Mouse (Mus musculus) retina, embryonic 14.5 days (tissue): Measurements from ENCODE around the gene Adamts15.

Experiments
- DNase-seq: peaks from one replicate; pipeline ENCODE4 v3.0.0-alpha.2; 2015; ENCODE audit warnings: low spot score

Adamts15 gene

DNA sequence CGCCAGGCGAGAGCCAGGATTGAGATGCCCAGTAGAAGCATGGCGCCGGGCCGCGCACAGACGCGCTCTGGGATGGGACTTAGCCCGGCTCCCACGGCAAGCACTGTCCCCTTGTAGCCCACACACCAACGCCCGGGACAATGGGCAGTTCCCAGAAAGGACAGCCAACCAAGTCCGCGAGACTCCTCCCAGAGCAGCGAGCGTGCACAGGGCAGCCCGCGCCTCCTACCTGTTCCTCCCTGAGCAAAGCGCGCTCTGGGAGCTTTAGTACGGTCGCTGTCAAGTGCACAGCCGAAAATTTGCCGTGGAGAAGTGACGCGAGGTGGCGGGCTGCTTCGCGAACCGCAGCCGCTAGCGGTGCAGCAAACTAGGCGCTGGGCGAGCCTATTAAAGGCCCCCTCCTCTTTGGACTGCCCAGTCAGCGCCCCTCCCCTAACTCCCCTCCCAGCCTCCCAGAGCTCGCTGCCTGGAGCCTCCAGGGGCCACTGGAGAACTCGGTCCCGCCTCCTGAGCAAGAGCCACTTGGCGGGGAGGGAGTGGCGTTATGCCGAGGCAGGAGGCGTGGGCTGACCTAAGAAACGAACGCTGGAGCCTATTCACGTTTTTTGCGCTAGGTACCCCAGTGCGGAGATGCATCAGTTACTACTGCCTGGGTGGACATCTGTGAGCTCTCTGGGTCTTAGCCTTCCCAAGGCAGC lies at the start of gene Adamts15:
Gene Adamts15, minus strand, starts transcription at position 256 of the 698 bp plus-strand sequence.
- DNase-seq: peak; percentile 71

- DNase-seq: peak; percentile 8
These were observed 49.7 kb upstream of the Adamts15 start for GRCm38 (mm10) chr9:30971967-30972366.

DNA sequence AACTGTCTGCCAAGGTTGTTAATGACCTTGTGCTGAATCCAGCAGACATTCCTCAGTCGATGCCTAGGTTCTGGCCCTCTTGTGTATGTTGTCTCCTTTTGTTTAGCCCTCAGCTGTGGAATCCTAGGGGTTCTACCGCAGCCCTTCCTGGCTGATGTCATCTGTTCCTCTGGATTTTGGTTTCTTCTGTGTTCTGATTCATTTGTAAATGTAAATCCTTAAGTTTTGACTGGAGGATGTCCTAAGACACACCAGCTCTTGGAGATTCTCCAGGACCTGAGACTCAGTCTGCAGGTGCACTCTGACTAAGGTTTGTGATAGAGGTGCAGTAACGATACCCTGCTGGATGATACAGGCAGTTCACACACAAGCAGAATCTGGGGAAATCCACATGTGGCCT lies 47.7 kb upstream of the Adamts15 start:
- no peak for DNase-seq

GRCm38 (mm10) chr9:30968130-30968529 lies 45.9 kb upstream of the Adamts15 start:
- DNase-seq: no peak

DNA sequence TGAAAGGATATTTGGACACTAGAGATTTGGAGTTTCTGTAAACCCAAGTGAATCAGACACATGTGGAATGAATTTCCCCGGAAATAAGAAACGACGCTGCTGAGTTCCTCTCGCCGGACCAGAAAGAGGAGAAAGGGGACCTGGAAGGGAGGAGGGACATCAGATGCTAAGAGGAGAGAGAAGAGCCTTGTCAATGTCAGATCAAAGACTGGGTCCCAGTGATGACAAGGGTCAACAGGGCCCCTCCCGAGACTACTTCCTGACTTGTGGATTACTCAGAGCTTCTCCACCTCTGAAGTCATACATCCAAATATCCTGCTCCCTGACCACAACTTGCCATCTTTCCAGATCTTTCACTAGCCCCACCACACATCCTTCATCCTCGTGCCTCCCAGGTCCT lies 44.6 kb upstream of the Adamts15 start:
- no peak for DNase-seq

DNA sequence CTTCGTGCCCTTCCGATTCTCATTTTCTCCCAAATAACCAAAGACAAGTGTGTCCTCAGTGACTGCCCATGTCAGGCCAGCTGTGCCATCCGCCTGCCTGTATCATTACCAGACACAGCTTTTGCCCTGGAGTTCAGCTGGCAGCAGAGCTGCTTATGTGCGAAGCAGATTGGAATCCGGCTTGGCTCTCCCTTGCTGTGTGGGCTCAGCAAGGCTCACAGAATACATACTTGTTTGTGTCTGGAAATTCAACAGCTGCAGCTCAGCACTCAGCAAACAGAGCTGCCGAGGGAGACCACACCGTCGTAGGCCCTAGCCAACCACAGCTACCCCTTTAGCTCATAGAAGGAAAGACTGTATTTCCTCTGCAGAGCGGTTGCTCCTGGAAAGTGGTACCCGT lies 42.4 kb upstream of the Adamts15 start:
- DNase-seq: no peak

DNA sequence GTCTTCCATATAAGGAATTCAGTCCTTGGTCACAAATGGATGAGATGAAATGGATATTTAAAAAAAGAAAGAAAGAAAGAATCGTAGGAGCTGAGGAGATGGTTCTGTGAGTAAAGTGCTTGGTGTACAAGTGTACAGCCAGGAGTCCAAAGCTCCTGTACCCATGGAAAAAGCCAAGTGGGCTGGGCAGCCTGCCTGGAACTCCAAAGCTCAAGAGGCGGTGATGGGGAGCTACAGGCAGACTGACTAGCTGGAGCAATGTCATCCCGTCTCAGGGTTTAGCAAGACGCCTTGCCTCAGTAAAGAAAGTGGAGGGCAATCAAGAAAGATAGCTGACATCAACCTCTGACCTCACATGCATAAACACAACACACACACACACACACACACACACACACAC lies 41.5 kb upstream of the Adamts15 start:
- DNase-seq: no peak

- DNase-seq: no peak
These were observed 33.0 kb upstream of the Adamts15 start for GRCm38 (mm10) chr9:30955246-30955645.

- DNase-seq: peak; percentile 33
These were observed 31.0 kb upstream of the Adamts15 start for GRCm38 (mm10) chr9:30953287-30953686.

GRCm38 (mm10) chr9:30951461-30951860 lies 29.2 kb upstream of the Adamts15 start:
- DNase-seq: no peak

DNA sequence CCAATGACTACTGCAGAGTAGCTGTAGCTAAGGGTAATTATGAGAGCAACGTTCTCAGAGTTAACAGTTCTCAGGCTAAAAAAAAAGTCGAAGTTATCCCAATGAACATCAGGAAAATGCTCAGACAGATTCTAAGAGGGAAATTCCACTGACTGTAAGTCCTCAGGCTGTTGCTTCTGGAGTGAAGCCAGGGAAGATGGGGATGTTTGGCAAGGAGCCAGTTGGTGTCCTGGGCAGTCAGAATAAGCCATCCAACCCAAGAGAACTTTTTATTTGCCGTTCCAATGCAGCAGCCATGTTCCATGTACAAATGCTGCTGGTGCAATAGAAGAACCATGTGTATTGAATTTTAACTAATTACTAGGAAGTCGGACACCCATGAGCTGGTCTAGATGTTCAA lies 28.3 kb upstream of the Adamts15 start:
- no peak for DNase-seq

DNA sequence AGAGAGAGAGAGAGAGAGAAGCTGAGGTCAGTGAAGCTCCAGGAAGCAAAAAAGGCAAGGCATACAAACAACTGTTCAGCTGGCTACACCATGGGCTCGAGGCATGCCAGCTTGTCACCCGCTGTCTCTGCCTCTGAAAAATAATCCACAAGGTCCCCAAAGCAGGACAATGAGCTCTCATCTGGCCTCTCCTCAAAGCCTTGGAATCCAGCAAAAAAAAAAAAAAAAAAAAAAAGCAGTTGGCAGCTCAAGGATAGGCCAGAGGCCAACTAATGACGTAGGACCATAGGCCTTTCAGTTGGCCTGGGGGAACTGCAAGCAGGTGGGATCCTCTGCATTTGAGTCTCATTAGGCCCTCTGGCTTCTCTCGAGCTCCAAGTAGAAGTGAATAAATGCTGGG lies 27.7 kb upstream of the Adamts15 start:
- DNase-seq: no peak

GRCm38 (mm10) chr9:30949422-30949821 lies 27.2 kb upstream of the Adamts15 start:
- no peak for DNase-seq

DNA sequence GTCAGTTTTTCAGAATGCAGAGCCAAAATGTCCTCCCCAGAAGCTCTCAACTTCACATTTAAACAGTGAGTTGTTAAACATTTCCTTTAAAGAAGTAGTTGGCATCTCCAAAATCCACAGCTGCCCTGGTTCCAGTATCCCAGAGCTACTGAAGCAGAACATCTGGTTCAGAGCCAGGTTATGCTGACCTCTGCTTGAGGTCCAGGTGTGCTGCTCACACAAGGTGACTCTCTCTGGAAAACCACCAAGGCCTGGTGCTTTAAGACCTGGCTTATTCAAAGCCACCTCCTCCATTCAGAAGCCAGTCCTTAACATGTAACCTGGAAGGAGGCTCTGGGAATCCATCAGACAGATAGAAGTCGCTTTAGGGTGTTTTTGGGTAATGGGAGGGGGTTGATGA lies 23.0 kb upstream of the Adamts15 start:
- DNase-seq: no peak

DNA sequence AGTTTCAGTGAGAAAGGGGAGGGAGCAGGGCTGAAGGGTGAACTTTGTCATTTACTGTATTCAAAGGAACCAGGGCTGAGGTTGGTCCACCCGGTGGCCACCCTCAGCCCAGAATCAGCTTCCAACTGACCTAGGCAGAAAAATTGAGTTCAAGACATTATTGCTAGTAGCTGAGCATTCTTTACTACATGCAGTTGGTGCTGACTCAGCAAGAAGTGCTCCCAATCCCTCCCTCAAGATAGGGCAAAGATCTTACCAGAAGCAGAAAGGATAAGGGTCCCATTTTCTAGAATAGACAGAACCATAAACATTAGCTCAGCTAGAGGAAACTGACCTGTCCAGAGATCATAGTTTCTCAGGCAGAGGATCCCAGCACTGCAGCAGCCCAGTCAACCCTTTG lies 22.0 kb upstream of the Adamts15 start:
- DNase-seq: no peak

DNA sequence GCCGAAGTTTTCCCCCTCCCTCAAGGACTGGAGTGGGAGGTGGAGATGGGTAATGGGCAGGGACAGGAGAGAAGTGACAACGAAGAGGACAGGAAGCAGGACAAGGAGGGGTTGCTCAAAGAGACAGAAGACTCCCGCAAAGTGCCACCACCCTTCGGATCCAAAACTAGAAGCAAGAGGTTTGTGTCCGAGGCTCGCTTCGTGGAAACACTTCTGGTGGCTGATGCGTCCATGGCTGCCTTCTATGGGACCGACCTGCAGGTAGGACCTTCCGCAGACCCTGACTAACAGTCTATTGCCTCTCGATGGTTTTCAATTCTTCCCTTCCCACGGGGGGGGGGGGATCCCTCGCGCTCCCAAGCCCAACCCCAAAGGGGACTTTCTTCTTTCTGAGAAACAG lies 21.1 kb upstream of the Adamts15 start:
- peak; percentile 23 for DNase-seq

- DNase-seq: peak; percentile 79
These were observed 20.5 kb upstream of the Adamts15 start, which contains the start of gene Adamts8 for GRCm38 (mm10) chr9:30942512-30943313. Adamts8 (plus strand) TSS chr9:30942562.

DNA sequence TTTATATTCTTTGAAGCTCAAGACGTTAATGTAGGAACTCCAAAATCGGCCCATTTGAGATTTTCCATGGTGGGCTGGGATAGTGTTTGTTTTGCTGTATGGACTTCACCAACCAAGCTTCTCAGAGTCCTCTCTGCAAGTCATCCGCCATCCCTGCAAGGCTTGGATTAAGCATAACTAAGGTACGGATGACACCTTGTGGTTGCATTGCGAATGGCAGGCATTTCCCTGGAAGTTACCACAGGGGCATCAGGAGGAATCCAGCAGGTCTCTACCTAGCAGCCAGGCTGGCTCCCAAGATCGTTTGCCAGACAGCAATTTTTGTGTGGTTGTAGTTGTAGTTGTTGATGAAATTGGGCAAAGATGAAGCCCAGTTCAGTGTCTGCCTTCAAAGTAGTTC lies 18.1 kb upstream of the Adamts15 start:
- DNase-seq: peak; percentile 97

GRCm38 (mm10) chr9:30936674-30937438 lies 14.6 kb upstream of the Adamts15 start:
- DNase-seq: peak; percentile 75

GRCm38 (mm10) chr9:30934827-30935226 lies 12.6 kb upstream of the Adamts15 start:
- no peak for DNase-seq

- DNase-seq: no peak
These were observed 10.1 kb upstream of the Adamts15 start for GRCm38 (mm10) chr9:30932346-30932745.

DNA sequence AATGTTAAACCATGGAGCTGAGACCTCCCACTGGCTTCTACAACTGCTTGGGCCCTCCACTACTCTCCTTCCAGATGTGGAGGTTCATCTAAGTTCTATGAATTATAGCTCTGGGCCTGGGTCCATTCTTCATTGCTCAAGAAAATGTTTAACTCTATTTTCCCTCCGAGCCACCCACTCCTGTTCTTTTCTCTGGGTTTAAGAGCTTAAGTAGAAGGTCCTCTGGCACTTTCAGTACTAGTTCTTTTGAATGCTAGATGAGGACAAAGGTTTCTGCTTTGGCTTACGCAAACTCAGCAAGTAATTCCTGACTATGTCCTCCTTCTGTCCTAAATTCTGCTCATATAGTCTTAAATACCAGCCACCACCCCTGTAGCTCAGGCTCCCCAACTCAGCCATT lies 6.5 kb upstream of the Adamts15 start:
- DNase-seq: no peak
